Mouse (Mus musculus): ENCODE data around the gene Thrb. TPM values are rescaled to one million over a fixed set of nuclear protein-coding genes. Genes with fewer than 3 reads are reported as not detected.

Gene Thrb
- polyA plus RNA-seq, 1 experiment from 2014 or later: 1.7 TPM

DNA sequence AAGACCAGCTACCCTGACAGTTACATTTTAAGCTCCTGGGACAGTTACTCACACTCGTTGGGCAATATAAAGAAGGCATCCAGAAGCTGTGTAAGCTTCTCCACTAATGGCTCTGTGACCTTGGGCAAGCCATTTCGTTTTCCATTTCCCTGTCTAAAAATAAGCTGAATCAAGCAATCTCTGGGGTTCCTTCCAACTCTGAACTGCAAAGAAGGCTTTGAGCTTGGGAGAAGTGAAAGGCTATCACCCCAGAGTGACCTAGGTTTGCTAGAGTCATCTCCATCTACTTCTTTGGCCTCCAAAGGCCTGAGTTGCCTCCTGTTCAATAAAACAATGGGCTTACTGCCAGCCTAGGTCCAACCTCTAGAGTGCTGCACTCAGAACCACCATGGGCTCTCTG lies 242.4 kb downstream of the Thrb start:
- no peaks in the 10 kb centered on the region for H3K36me3 ChIP-seq (ENCODE audit: control insufficient read depth, insufficient read depth, low read length)
- no peak overlapping the region for H3K9ac ChIP-seq (ENCODE audit: low read length)
- ATAC-seq (ENCODE audit: low read depth): no peak
- 62% methylated on average over 2 of the region's 2 CpGs for WGBS
- H3K27ac ChIP-seq (ENCODE audit: low read length): no peak overlapping the region
- no peaks in the 10 kb centered on the region for H3K9me3 ChIP-seq (ENCODE audit: control insufficient read depth, low read length)
- no peaks in the 10 kb centered on the region for H3K4me1 ChIP-seq (replicated peaks; ENCODE audit: control insufficient read depth, insufficient read depth, low read length)
- H3K4me3 ChIP-seq (ENCODE audit: low read length): no peak overlapping the region
- H3K4me2 ChIP-seq (ENCODE audit: low read depth, low read length): no peak overlapping the region
- H3K27me3 ChIP-seq (ENCODE audit: control insufficient read depth, insufficient read depth, low read depth, low read length): no peaks in the 10 kb centered on the region

DNA sequence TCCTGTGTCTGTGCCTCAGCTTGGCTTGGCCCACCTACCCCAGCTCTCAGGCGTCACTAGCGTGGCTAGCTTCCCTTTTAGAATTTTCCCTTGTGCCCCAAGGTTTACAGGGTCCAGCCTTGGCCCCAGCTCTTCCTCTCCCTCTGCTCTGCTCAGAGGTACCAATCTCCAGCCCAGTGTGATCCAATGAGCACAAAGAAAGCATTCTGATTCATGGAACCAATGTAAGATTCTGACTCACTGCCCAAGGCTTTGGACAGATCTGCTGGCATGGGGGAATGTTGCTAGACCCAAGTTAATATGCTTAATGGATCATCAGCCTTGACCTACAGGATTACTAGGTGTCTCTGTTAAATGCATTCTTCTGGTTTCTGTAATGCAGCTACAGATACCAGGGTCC lies 243.1 kb downstream of the Thrb start:
- WGBS: 67% methylated on average over 2 of the region's 2 CpGs
- no peak overlapping the region for H3K9ac ChIP-seq (ENCODE audit: low read length)
- no peak for ATAC-seq (ENCODE audit: low read depth)

DNA sequence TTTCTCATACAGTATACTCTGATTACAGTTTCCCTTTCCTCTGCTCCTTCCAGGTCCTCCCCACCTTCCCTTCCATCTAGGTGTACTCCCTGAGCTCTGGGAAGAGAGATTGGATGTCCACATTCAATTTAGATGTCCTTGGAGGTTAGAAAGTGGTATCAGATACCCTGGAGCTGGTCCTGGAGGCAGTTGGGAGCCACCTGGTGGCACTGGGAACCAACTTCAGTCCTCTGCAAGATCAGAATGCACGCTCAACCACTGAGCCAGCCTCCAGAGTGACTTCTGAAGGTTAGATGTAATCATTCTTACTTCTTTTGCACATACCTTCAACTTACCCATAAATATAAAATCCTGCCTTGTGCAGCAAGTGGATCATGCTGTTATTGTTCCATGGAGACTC lies 244.5 kb downstream of the Thrb start:
- no peak overlapping the region for H3K4me2 ChIP-seq (ENCODE audit: low read depth, low read length)
- no peaks in the 10 kb centered on the region for H3K36me3 ChIP-seq (ENCODE audit: control insufficient read depth, insufficient read depth, low read length)
- H3K9me3 ChIP-seq (ENCODE audit: control insufficient read depth, low read length): no peaks in the 10 kb centered on the region
- no peak overlapping the region for H3K4me3 ChIP-seq (ENCODE audit: low read length)
- no peaks in the 10 kb centered on the region for H3K27me3 ChIP-seq (ENCODE audit: control insufficient read depth, insufficient read depth, low read depth, low read length)
- no peak overlapping the region for H3K27ac ChIP-seq (ENCODE audit: low read length)
- 44% methylated on average over 1 of the region's 1 CpGs for WGBS
- H3K9ac ChIP-seq (ENCODE audit: low read length): no peak overlapping the region
- ATAC-seq (ENCODE audit: low read depth): no peak
- H3K4me1 ChIP-seq (replicated peaks; ENCODE audit: control insufficient read depth, insufficient read depth, low read length): no peaks in the 10 kb centered on the region

More for the DNA sequence above, 243.1 kb downstream of the Thrb start:
- Histone ChIP-seq H3K36me3 (ENCODE audit: control insufficient read depth, insufficient read depth, low read length) (no peaks in the 10 kb centered on the region), H3K4me1 (replicated peaks; ENCODE audit: control insufficient read depth, insufficient read depth, low read length) (no peaks in the 10 kb centered on the region), H3K4me2 (ENCODE audit: low read depth, low read length) (no peak overlapping the region), H3K4me3 (ENCODE audit: low read length) (no peak overlapping the region), H3K9me3 (ENCODE audit: control insufficient read depth, low read length) (no peaks in the 10 kb centered on the region), H3K27ac (ENCODE audit: low read length) (no peak overlapping the region), H3K27me3 (ENCODE audit: control insufficient read depth, insufficient read depth, low read depth, low read length) (no peaks in the 10 kb centered on the region)

DNA sequence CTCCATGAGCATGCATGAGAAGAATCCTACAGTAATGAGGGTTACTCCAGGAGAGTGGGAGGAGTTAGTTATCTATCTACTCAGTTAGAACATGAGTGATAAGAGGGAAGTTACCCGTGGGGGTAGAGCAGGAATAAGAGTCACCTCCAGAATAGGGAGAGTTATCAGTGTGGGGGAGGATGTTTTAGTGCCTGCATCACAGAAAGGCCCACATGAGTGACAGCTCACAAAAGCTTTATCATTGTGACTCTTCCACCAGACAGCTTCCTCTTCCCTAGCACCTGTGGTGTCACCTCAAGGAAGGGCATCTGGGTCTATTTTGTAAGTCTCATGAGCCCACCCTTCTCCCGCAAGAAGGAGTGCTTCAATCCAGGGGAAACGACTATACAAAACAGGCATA lies 245.6 kb downstream of the Thrb start:
- Histone ChIP-seq H3K27ac (ENCODE audit: low read length) (no peak overlapping the region), H3K9ac (ENCODE audit: low read length) (no peak overlapping the region), H3K4me1 (replicated peaks; ENCODE audit: control insufficient read depth, insufficient read depth, low read length) (no peaks in the 10 kb centered on the region), H3K9me3 (ENCODE audit: control insufficient read depth, low read length) (no peaks in the 10 kb centered on the region), H3K4me3 (ENCODE audit: low read length) (no peak overlapping the region), H3K4me2 (ENCODE audit: low read depth, low read length) (no peak overlapping the region), H3K36me3 (ENCODE audit: control insufficient read depth, insufficient read depth, low read length) (no peaks in the 10 kb centered on the region), H3K27me3 (ENCODE audit: control insufficient read depth, insufficient read depth, low read depth, low read length) (no peaks in the 10 kb centered on the region)
- WGBS: 50% methylated on average over 3 of the region's 3 CpGs
- ATAC-seq (ENCODE audit: low read depth): no peak

DNA sequence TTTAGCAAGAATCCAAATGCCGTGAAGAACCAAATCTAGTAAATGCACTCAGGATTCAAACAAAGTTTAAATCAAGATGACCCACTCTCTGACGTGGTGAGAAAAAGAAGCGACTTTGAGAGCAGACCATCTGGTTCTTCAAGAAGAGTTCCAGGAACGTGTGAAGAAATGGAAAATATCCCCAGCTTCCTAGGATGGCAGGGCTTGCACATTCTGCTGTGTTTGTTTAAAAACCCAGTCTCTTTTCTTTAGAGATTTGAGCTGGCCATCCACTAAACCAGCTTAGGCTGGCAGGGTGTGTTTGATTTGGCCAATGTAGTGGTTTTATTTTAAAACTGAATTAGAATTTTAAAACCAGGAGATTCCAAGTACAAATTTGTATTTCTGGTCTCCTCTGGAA lies 246.9 kb downstream of the Thrb start:
- no peaks in the 10 kb centered on the region for H3K36me3 ChIP-seq (ENCODE audit: control insufficient read depth, insufficient read depth, low read length)
- H3K27ac ChIP-seq (ENCODE audit: low read length): no peak overlapping the region
- no peak overlapping the region for H3K4me2 ChIP-seq (ENCODE audit: low read depth, low read length)
- no peaks in the 10 kb centered on the region for H3K4me1 ChIP-seq (replicated peaks; ENCODE audit: control insufficient read depth, insufficient read depth, low read length)
- no peaks in the 10 kb centered on the region for H3K27me3 ChIP-seq (ENCODE audit: control insufficient read depth, insufficient read depth, low read depth, low read length)
- H3K9me3 ChIP-seq (ENCODE audit: control insufficient read depth, low read length): no peaks in the 10 kb centered on the region
- H3K4me3 ChIP-seq (ENCODE audit: low read length): no peak overlapping the region
- WGBS: 62% methylated on average over 4 of the region's 4 CpGs
- ATAC-seq (ENCODE audit: low read depth): no peak
- H3K9ac ChIP-seq (ENCODE audit: low read length): no peak overlapping the region

DNA sequence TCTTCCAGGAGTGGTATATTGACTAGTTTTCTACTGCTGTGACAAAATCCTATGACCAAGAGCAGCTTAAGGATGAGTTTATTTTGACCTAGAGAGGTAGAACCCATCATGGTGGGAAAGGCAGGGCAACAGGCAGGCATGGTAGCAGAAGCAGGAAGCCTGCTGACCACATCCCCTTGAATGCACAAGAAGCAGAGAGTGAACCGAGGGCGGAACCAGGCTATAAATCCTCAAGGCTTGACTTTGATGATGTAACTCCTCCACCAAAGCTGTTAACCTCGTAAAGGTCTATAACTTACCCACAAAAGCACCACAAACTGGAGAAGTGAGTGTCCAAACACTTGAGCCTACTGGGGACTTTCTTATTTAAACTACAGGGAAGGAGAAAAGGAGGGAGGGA lies 251.1 kb downstream of the Thrb start:
- WGBS: 61% methylated on average over 3 of the region's 3 CpGs
- Histone ChIP-seq H3K27ac (ENCODE audit: low read length) (no peak overlapping the region), H3K4me3 (ENCODE audit: low read length) (no peak overlapping the region), H3K27me3 (ENCODE audit: control insufficient read depth, insufficient read depth, low read depth, low read length) (no peaks in the 10 kb centered on the region), H3K36me3 (ENCODE audit: control insufficient read depth, insufficient read depth, low read length) (no peaks in the 10 kb centered on the region), H3K4me1 (replicated peaks; ENCODE audit: control insufficient read depth, insufficient read depth, low read length) (no peaks in the 10 kb centered on the region), H3K9me3 (ENCODE audit: control insufficient read depth, low read length) (no peaks in the 10 kb centered on the region), H3K4me2 (ENCODE audit: low read depth, low read length) (no peak overlapping the region), H3K9ac (ENCODE audit: low read length) (no peak overlapping the region)
- ATAC-seq (ENCODE audit: low read depth): no peak

DNA sequence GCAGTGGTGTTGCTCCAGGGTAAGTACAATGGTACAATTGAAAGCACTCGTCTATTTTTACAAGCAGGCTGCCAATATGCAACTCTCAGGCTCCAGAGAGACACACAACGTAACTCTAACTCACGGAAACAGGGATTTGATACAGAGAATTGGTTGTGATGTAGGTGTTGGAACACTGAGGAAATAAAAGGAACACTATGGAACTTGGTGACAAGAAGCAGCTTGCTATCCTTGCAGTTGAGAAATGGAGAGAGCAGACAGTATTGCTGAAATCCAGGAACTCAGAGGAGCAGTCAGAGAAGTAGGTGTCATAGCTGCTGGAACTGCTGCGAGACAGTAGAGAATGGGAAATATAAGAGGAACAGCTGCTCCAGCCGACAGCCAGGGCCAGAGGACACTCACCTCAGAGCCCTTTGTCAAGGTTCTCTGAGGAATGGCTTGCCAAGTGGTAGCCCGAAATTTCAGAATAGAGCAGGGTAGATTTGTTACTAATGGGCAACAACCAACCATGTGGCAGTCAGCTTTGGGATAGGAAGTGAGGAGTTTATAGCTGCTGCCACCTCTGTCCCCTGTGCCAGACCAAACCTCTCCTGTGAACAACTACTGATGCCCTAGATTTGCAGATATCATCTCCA lies 252.6 kb downstream of the Thrb start:
- Histone ChIP-seq H3K4me3 (ENCODE audit: low read length) (no peak overlapping the region), H3K4me1 (replicated peaks; ENCODE audit: control insufficient read depth, insufficient read depth, low read length) (no peaks in the 10 kb centered on the region; the same call in 1 of the 2 replicates), H3K36me3 (ENCODE audit: control insufficient read depth, insufficient read depth, low read length) (no peaks in the 10 kb centered on the region), H3K27ac (ENCODE audit: low read length) (no peak overlapping the region), H3K27me3 (ENCODE audit: control insufficient read depth, insufficient read depth, low read depth, low read length) (no peaks in the 10 kb centered on the region), H3K4me2 (ENCODE audit: low read depth, low read length) (no peak overlapping the region), H3K9me3 (ENCODE audit: control insufficient read depth, low read length) (no peaks in the 10 kb centered on the region), H3K9ac (ENCODE audit: low read length) (no peak overlapping the region)
- 67% methylated on average over 6 of the region's 6 CpGs for WGBS
- ATAC-seq (ENCODE audit: low read depth): no peak

DNA sequence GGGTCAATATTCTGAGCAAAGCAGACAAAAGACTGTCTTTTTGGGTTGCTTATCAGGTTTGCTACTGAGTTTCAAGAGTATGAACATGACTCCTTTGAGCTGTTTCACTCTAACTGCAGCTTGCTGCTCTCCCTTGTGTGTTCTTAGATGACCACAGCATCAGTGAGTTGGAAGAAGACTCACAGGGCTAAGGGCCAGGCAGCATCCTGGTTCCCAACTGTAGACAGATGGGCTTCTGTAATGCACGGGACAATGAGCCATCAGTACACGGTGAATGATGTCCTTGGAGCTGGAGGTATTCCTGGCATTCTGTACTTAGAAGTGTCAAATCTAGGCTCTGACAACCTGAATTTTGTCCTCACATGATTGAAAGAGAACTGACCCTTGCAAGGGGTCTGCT lies 255.5 kb downstream of the Thrb start:
- Histone ChIP-seq H3K27me3 (ENCODE audit: control insufficient read depth, insufficient read depth, low read depth, low read length) (no peaks in the 10 kb centered on the region), H3K36me3 (ENCODE audit: control insufficient read depth, insufficient read depth, low read length) (no peaks in the 10 kb centered on the region), H3K27ac (ENCODE audit: low read length) (no peak overlapping the region), H3K9me3 (ENCODE audit: control insufficient read depth, low read length) (no peaks in the 10 kb centered on the region), H3K9ac (ENCODE audit: low read length) (no peak overlapping the region), H3K4me1 (replicated peaks; ENCODE audit: control insufficient read depth, insufficient read depth, low read length) (no peaks in the 10 kb centered on the region; the same call in 1 of the 2 replicates), H3K4me3 (ENCODE audit: low read length) (no peak overlapping the region), H3K4me2 (ENCODE audit: low read depth, low read length) (no peak overlapping the region)
- 51% methylated on average over 2 of the region's 2 CpGs for WGBS
- no peak for ATAC-seq (ENCODE audit: low read depth)

DNA sequence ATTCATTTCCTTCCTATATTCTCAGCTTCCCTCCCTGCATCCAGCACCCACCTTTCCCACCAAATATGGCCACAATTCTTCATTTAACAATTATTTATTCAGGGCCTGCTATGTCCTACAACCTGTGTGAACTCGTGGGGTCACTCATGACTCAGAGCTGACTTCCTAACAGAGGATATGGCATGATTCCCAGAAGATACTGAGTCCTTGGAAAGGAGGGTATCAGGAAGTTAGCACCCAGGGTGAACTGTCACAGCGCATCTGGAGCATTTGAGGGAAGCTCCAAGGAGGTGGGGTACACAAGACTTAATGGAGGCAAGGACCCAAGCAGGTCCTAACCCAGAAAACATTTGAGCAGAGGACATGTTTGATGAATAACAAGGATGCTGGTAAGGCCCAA lies 256.6 kb downstream of the Thrb start:
- Histone ChIP-seq H3K36me3 (ENCODE audit: control insufficient read depth, insufficient read depth, low read length) (no peaks in the 10 kb centered on the region), H3K27me3 (ENCODE audit: control insufficient read depth, insufficient read depth, low read depth, low read length) (no peaks in the 10 kb centered on the region), H3K4me1 (replicated peaks; ENCODE audit: control insufficient read depth, insufficient read depth, low read length) (no peaks in the 10 kb centered on the region; the same call in 1 of the 2 replicates), H3K27ac (ENCODE audit: low read length) (no peak overlapping the region), H3K9ac (ENCODE audit: low read length) (no peak overlapping the region), H3K4me3 (ENCODE audit: low read length) (no peak overlapping the region), H3K4me2 (ENCODE audit: low read depth, low read length) (no peak overlapping the region), H3K9me3 (ENCODE audit: control insufficient read depth, low read length) (no peaks in the 10 kb centered on the region)
- WGBS: 48% methylated on average over 2 of the region's 2 CpGs
- ATAC-seq (ENCODE audit: low read depth): no peak

Data from lung, embryonic 16.5 days (tissue).